Mouse (Mus musculus) myocyte (in vitro differentiated cells): Measurements from ENCODE around the gene Sh3glb1.

Source experiments
- E2F4 ChIP-seq: IDR thresholded peaks from one replicate; pipeline ENCODE4 v1.6.1; 2011; ENCODE audit warnings: mild to moderate bottlenecking, control low read depth, moderate library complexity; ENCODE audit not compliant: insufficient read depth
- MAX ChIP-seq: IDR thresholded peaks from one replicate; pipeline ENCODE4 v1.6.1; 2011; ENCODE audit warnings: low read depth, mild to moderate bottlenecking, control low read depth
- MYOG ChIP-seq, 3 experiments: IDR thresholded peaks; one replicate each; pipeline ENCODE4 v1.6.1; 2011; ENCODE audit warnings: control low read depth in 2 of 3, low read depth in 2 of 3, mild to moderate bottlenecking in 2 of 3; ENCODE audit not compliant: insufficient read length in 2 of 3, control insufficient read depth in 1 of 3, insufficient read depth in 1 of 3
- POLR2A ChIP-seq: IDR thresholded peaks from one replicate; pipeline ENCODE4 v1.6.1; 2011; ENCODE audit warnings: low read depth, mild to moderate bottlenecking, control low read depth, moderate library complexity; ENCODE audit not compliant: insufficient read length
- SRF ChIP-seq: IDR thresholded peaks from one replicate; pipeline ENCODE4 v1.6.1; 2011; ENCODE audit warnings: low read depth; ENCODE audit not compliant: control insufficient read depth, insufficient read length
- TCF12 ChIP-seq: IDR thresholded peaks from one replicate; pipeline ENCODE4 v1.6.1; 2011; ENCODE audit warnings: mild to moderate bottlenecking, control low read depth; ENCODE audit not compliant: poor library complexity, insufficient read depth, severe bottlenecking
- TCF3 ChIP-seq: IDR thresholded peaks from one replicate; pipeline ENCODE4 v1.6.1; 2011; ENCODE audit warnings: low read depth, control low read depth; ENCODE audit not compliant: insufficient read length

DNA sequence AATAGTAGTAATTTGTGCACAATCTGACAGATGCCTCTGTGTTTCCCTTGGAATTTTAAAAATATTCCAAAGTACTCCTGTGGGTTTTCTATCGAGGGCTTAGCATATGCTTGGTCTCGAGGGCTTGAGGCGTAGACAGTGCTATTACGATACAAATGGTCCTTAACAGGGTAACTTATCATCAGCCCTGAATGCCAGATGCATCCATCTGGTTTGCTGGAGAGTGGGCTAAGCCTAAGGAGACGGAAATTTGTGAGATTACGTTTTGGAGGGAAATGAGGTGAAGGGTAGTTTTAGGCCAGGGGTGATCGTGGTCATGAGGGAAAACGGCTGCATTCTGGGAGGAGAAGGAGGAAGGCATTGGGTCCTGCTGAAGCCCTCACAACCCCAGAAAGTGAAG lies 48.1 kb downstream of the Sh3glb1 start:
- TF ChIP-seq MAX: no peak
- TF ChIP-seq TCF12: no peak
- TF ChIP-seq POLR2A: no peak
- TF ChIP-seq MYOG (IDR thresholded peaks at IDR 0.05; ENCODE audit: control insufficient read depth in 1 of 3, insufficient read depth in 1 of 3, insufficient read length in 2 of 3, low read depth in 2 of 3): no peak
- TF ChIP-seq E2F4: no peak
- TF ChIP-seq TCF3: no peak
- no peak for TF ChIP-seq SRF
